Mouse (Mus musculus): ENCODE data around the gene Sco2. TPM values are rescaled to one million over a fixed set of nuclear protein-coding genes. Genes with fewer than 3 reads are reported as not detected.

Gene Sco2
- polyA plus RNA-seq, 1 experiment from 2014 or later: 9.4 TPM

- Histone ChIP-seq H3K36me3 (ENCODE audit: control insufficient read depth, insufficient read depth, low read length) (no peaks in the 10 kb centered on the region), H3K9ac (ENCODE audit: low read length) (peak within 1 kb of the TSS; percentile 47), H3K9me3 (ENCODE audit: control insufficient read depth, low read length) (no peaks in the 10 kb centered on the region), H3K4me3 (ENCODE audit: control insufficient read depth in 1 of 2, insufficient read depth in 1 of 2, low read depth in 1 of 2, low read length in 2 of 2) (peak within 1 kb of the TSS; percentile 29 to 34), H3K4me1 (ENCODE audit: control insufficient read depth in 2 of 2, insufficient read depth in 2 of 2, low read length in 2 of 2) (peaks cover 4 to 8% of the 10 kb centered on the region in 2 experiments; a peak in 1 of 4 replicates), H3K27me3 (ENCODE audit: control insufficient read depth, insufficient read depth, low read length) (peaks cover 16% of the 10 kb centered on the region), H3K27ac (replicated peaks in 1 of 2; ENCODE audit: control insufficient read depth in 1 of 2, insufficient read depth in 1 of 2, low read depth in 2 of 2, low read length in 2 of 2) (no peak within 1 kb of the TSS), H3K4me2 (ENCODE audit: low read length) (peak within 1 kb of the TSS; percentile 62)
- 6% methylated on average over 26 of the region's 26 CpGs for WGBS
- ATAC-seq (ENCODE audit: insufficient number of reproducible peaks, insufficient read depth, low FRiP score, low read depth): no peak
Measured at GRCm38 (mm10) chr15:89322670-89323522, 50.8 kb downstream of the Sco2 start, which contains the start of gene Adm2. Gene Adm2, plus strand, starts transcription at chr15:89322720.

Other genes starting within 250 kb of the Sco2 start
- 11.0 and 11.5 TPM in 2 replicates for gene Hdac10, start 245.1 kb downstream of the Sco2 start, polyA plus RNA-seq (2014; fragmentation: Nextera tagmentation; extraction: Ambion mirVana)
- 21.0 and 23.0 TPM in 2 replicates for gene Mapk12, start 233.1 kb downstream of the Sco2 start, polyA plus RNA-seq (2014; fragmentation: Nextera tagmentation; extraction: Ambion mirVana)
- gene Mapk11, start 224.2 kb downstream of the Sco2 start, polyA plus RNA-seq (2014; fragmentation: Nextera tagmentation; extraction: Ambion mirVana): 2.5 and 3.2 TPM in 2 replicates
- gene Plxnb2, start 193.1 kb downstream of the Sco2 start, polyA plus RNA-seq (2014; fragmentation: Nextera tagmentation; extraction: Ambion mirVana): 87.4 and 99.3 TPM in 2 replicates
- gene Dennd6b, start 177.3 kb downstream of the Sco2 start, polyA plus RNA-seq (2014; fragmentation: Nextera tagmentation; extraction: Ambion mirVana): 14.8 and 16.6 TPM in 2 replicates
- gene Ppp6r2, start 162.3 kb downstream of the Sco2 start, polyA plus RNA-seq (2014; fragmentation: Nextera tagmentation; extraction: Ambion mirVana): 21.9 and 22.9 TPM in 2 replicates
- 38.2 and 45.1 TPM in 2 replicates for gene Sbf1, start 58.5 kb downstream of the Sco2 start, polyA plus RNA-seq (2014; fragmentation: Nextera tagmentation; extraction: Ambion mirVana)
- 0.20 and 0.40 TPM in 2 replicates for gene Adm2, start 51.1 kb downstream of the Sco2 start, polyA plus RNA-seq (2014; fragmentation: Nextera tagmentation; extraction: Ambion mirVana)
- not detected in 2 replicates for gene Miox, start 39.4 kb downstream of the Sco2 start, polyA plus RNA-seq (2014; fragmentation: Nextera tagmentation; extraction: Ambion mirVana)
- 33.5 and 36.2 TPM in 2 replicates for gene Lmf2, start 18.2 kb downstream of the Sco2 start, polyA plus RNA-seq (2014; fragmentation: Nextera tagmentation; extraction: Ambion mirVana)
- 95.0 and 97.6 TPM in 2 replicates for gene Ncaph2, start 18.1 kb downstream of the Sco2 start, polyA plus RNA-seq (2014; fragmentation: Nextera tagmentation; extraction: Ambion mirVana)
- 1.2 and 1.6 TPM in 2 replicates for gene Tymp, start 3.2 kb upstream of the Sco2 start, polyA plus RNA-seq (2014; fragmentation: Nextera tagmentation; extraction: Ambion mirVana)
- 0.36 and 0.76 TPM in 2 replicates for gene Odf3b, start 5.4 kb upstream of the Sco2 start, polyA plus RNA-seq (2014; fragmentation: Nextera tagmentation; extraction: Ambion mirVana)
- not detected in 2 replicates for gene Klhdc7b, start 11.1 kb upstream of the Sco2 start, polyA plus RNA-seq (2014; fragmentation: Nextera tagmentation; extraction: Ambion mirVana)
- gene Syce3, start 36.7 kb upstream of the Sco2 start, polyA plus RNA-seq (2014; fragmentation: Nextera tagmentation; extraction: Ambion mirVana): not detected in 2 replicates
- 190 and 218 TPM in 2 replicates for gene Cpt1b, start 52.0 kb upstream of the Sco2 start, polyA plus RNA-seq (2014; fragmentation: Nextera tagmentation; extraction: Ambion mirVana)
- 3.1 and 3.2 TPM in 2 replicates for gene C730034F03Rik, start 55.7 kb upstream of the Sco2 start, polyA plus RNA-seq (2014; fragmentation: Nextera tagmentation; extraction: Ambion mirVana)
- 0.53 and 0.59 TPM in 2 replicates for gene Gm44502, start 55.9 kb upstream of the Sco2 start, polyA plus RNA-seq (2014; fragmentation: Nextera tagmentation; extraction: Ambion mirVana)
- gene Chkb, start 56.1 kb upstream of the Sco2 start, polyA plus RNA-seq (2014; fragmentation: Nextera tagmentation; extraction: Ambion mirVana): 68.9 and 75.0 TPM in 2 replicates
- gene Mapk8ip2, start 80.1 kb upstream of the Sco2 start, polyA plus RNA-seq (2014; fragmentation: Nextera tagmentation; extraction: Ambion mirVana): 0.41 and 0.42 TPM in 2 replicates
- 12.5 and 14.1 TPM in 2 replicates for gene Arsa, start 103.6 kb upstream of the Sco2 start, polyA plus RNA-seq (2014; fragmentation: Nextera tagmentation; extraction: Ambion mirVana)
- gene Shank3, start 125.8 kb upstream of the Sco2 start, polyA plus RNA-seq (2014; fragmentation: Nextera tagmentation; extraction: Ambion mirVana): 2.2 and 2.4 TPM in 2 replicates
- 0.39 and 0.49 TPM in 2 replicates for gene Acr, start 194.5 kb upstream of the Sco2 start, polyA plus RNA-seq (2014; fragmentation: Nextera tagmentation; extraction: Ambion mirVana)
- 17.2 and 20.3 TPM in 2 replicates for gene Rabl2, start 218.1 kb upstream of the Sco2 start, polyA plus RNA-seq (2014; fragmentation: Nextera tagmentation; extraction: Ambion mirVana)